Mouse (Mus musculus): ENCODE data around the gene Sema6c.

- TF ChIP-seq CTCF (IDR thresholded peaks at IDR 0.05; ENCODE audit: control insufficient read depth, insufficient read depth, insufficient replicate concordance, low read depth, low read length) (no peak), POLR2A (IDR thresholded peaks at IDR 0.05; ENCODE audit: control insufficient read depth, low read depth, low read length) (no peak)
Measured at GRCm38 (mm10) chr3:95169996-95170395, 9.7 kb downstream of the Sema6c start.

Measured in testis, adult 2 months (tissue).